Mouse (Mus musculus): Measurements from ENCODE around the gene Mtch1. TPM values are rescaled to one million over a fixed set of nuclear protein-coding genes. Genes with fewer than 3 reads are reported as not detected.

The Mtch1 gene
- polyA plus RNA-seq, 1 experiment from 2014 or later: 266 TPM

GRCm38 (mm10) chr17:29370984-29371723 is 23.4 kb upstream of the Mtch1 start:
- 5% methylated on average over 5 of the region's 5 CpGs for WGBS (ENCODE audit: insufficient replicate concordance)
- H3K4me1 ChIP-seq (ENCODE audit: control insufficient read depth, insufficient read depth, low read length): no peaks in the 10 kb centered on the region
- H3K27me3 ChIP-seq (ENCODE audit: control insufficient read depth, insufficient read depth, low read length): peaks cover 16% of the 10 kb centered on the region
- H3K9me3 ChIP-seq (replicated peaks; ENCODE audit: control insufficient read depth, low read length): no peaks in the 10 kb centered on the region
- H3K4me2 ChIP-seq: no peak overlapping the region
- H3K4me3 ChIP-seq (ENCODE audit: low read depth, low read length): no peak overlapping the region
- no peak; the same call in 1 of the 2 replicates for ATAC-seq (replicated peaks; ENCODE audit: insufficient number of reproducible peaks, low FRiP score, low TSS enrichment)
- no peak overlapping the region for H3K27ac ChIP-seq (ENCODE audit: low read depth, low read length)
- no peaks in the 10 kb centered on the region for H3K36me3 ChIP-seq (ENCODE audit: control insufficient read depth, insufficient read depth, low read length)
- H3K9ac ChIP-seq (ENCODE audit: low read depth, low read length): no peak overlapping the region

- Histone ChIP-seq H3K36me3 (ENCODE audit: control insufficient read depth, insufficient read depth, low read length) (no peaks in the 10 kb centered on the region), H3K9ac (ENCODE audit: low read depth, low read length) (no peak overlapping the region), H3K4me3 (ENCODE audit: low read depth, low read length) (no peak overlapping the region), H3K9me3 (replicated peaks; ENCODE audit: control insufficient read depth, low read length) (no peaks in the 10 kb centered on the region), H3K27me3 (ENCODE audit: control insufficient read depth, insufficient read depth, low read length) (peaks cover 16% of the 10 kb centered on the region), H3K27ac (ENCODE audit: low read depth, low read length) (no peak overlapping the region), H3K4me1 (ENCODE audit: control insufficient read depth, insufficient read depth, low read length) (no peaks in the 10 kb centered on the region), H3K4me2 (no peak overlapping the region)
- ATAC-seq (replicated peaks; ENCODE audit: insufficient number of reproducible peaks, low FRiP score, low TSS enrichment): no peak
- 22% methylated on average over 7 of the region's 7 CpGs for WGBS (ENCODE audit: insufficient replicate concordance)
These were observed 21.0 kb upstream of the Mtch1 start for GRCm38 (mm10) chr17:29368726-29369125.

GRCm38 (mm10) chr17:29365105-29365621 is 17.4 kb upstream of the Mtch1 start:
- Histone ChIP-seq H3K4me2 (no peak overlapping the region), H3K4me3 (ENCODE audit: low read depth, low read length) (no peak overlapping the region), H3K36me3 (ENCODE audit: control insufficient read depth, insufficient read depth, low read length) (no peaks in the 10 kb centered on the region), H3K27ac (ENCODE audit: low read depth, low read length) (no peak overlapping the region), H3K9ac (ENCODE audit: low read depth, low read length) (no peak overlapping the region), H3K27me3 (ENCODE audit: control insufficient read depth, insufficient read depth, low read length) (peaks cover 16% of the 10 kb centered on the region), H3K4me1 (ENCODE audit: control insufficient read depth, insufficient read depth, low read length) (no peaks in the 10 kb centered on the region), H3K9me3 (replicated peaks; ENCODE audit: control insufficient read depth, low read length) (no peaks in the 10 kb centered on the region)
- ATAC-seq (replicated peaks; ENCODE audit: insufficient number of reproducible peaks, low FRiP score, low TSS enrichment): no peak
- WGBS (ENCODE audit: insufficient replicate concordance): 80% methylated on average over 13 of the region's 13 CpGs

GRCm38 (mm10) chr17:29363109-29363508 is 15.4 kb upstream of the Mtch1 start:
- WGBS (ENCODE audit: insufficient replicate concordance): 75% methylated on average over 8 of the region's 8 CpGs
- no peak overlapping the region for H3K4me2 ChIP-seq
- H3K4me3 ChIP-seq (ENCODE audit: low read depth, low read length): no peak overlapping the region
- H3K4me1 ChIP-seq (ENCODE audit: control insufficient read depth, insufficient read depth, low read length): no peaks in the 10 kb centered on the region
- no peak overlapping the region for H3K27ac ChIP-seq (ENCODE audit: low read depth, low read length)
- peaks cover 11% of the 10 kb centered on the region for H3K27me3 ChIP-seq (ENCODE audit: control insufficient read depth, insufficient read depth, low read length)
- H3K36me3 ChIP-seq (ENCODE audit: control insufficient read depth, insufficient read depth, low read length): no peaks in the 10 kb centered on the region
- no peak overlapping the region for H3K9ac ChIP-seq (ENCODE audit: low read depth, low read length)
- no peaks in the 10 kb centered on the region for H3K9me3 ChIP-seq (replicated peaks; ENCODE audit: control insufficient read depth, low read length)
- no peak for ATAC-seq (replicated peaks; ENCODE audit: insufficient number of reproducible peaks, low FRiP score, low TSS enrichment)

GRCm38 (mm10) chr17:29361982-29362691 is 14.4 kb upstream of the Mtch1 start:
- H3K9me3 ChIP-seq (replicated peaks; ENCODE audit: control insufficient read depth, low read length): no peaks in the 10 kb centered on the region
- no peak overlapping the region for H3K9ac ChIP-seq (ENCODE audit: low read depth, low read length)
- H3K27ac ChIP-seq (ENCODE audit: low read depth, low read length): no peak overlapping the region
- no peak overlapping the region for H3K4me3 ChIP-seq (ENCODE audit: low read depth, low read length)
- peaks cover 2% of the 10 kb centered on the region for H3K4me1 ChIP-seq (ENCODE audit: control insufficient read depth, insufficient read depth, low read length)
- no peaks in the 10 kb centered on the region for H3K36me3 ChIP-seq (ENCODE audit: control insufficient read depth, insufficient read depth, low read length)
- ATAC-seq (replicated peaks; ENCODE audit: insufficient number of reproducible peaks, low FRiP score, low TSS enrichment): no peak
- WGBS (ENCODE audit: insufficient replicate concordance): 45% methylated on average over 8 of the region's 8 CpGs
- H3K4me2 ChIP-seq: no peak overlapping the region
- peaks cover 3% of the 10 kb centered on the region; the same call in 1 of the 2 replicates for H3K27me3 ChIP-seq (ENCODE audit: control insufficient read depth, insufficient read depth, low read length)

- Histone ChIP-seq H3K9ac (ENCODE audit: low read depth, low read length) (no peak within 1 kb of the TSS), H3K4me2 (peak within 1 kb of the TSS; percentile 12; the same call in 1 of the 2 replicates), H3K36me3 (ENCODE audit: control insufficient read depth, insufficient read depth, low read length) (no peaks in the 10 kb centered on the region), H3K27ac (ENCODE audit: low read depth, low read length) (no peak within 1 kb of the TSS), H3K4me1 (ENCODE audit: control insufficient read depth, insufficient read depth, low read length) (peaks cover 16% of the 10 kb centered on the region), H3K4me3 (ENCODE audit: low read depth, low read length) (no peak within 1 kb of the TSS), H3K9me3 (replicated peaks; ENCODE audit: control insufficient read depth, low read length) (no peaks in the 10 kb centered on the region), H3K27me3 (ENCODE audit: control insufficient read depth, insufficient read depth, low read length) (no peaks in the 10 kb centered on the region)
- 14% methylated on average over 5 of the region's 5 CpGs for WGBS (ENCODE audit: insufficient replicate concordance)
- no peak for ATAC-seq (replicated peaks; ENCODE audit: insufficient number of reproducible peaks, low FRiP score, low TSS enrichment)
These were observed 13.1 kb upstream of the Mtch1 start, which contains the start of gene Fgd2 for GRCm38 (mm10) chr17:29360761-29361221. Gene Fgd2, plus strand, starts transcription at chr17:29360914.

GRCm38 (mm10) chr17:29358928-29359327 is 11.2 kb upstream of the Mtch1 start:
- 57% methylated on average over 3 of the region's 3 CpGs for WGBS (ENCODE audit: insufficient replicate concordance)
- Histone ChIP-seq H3K27me3 (ENCODE audit: control insufficient read depth, insufficient read depth, low read length) (no peaks in the 10 kb centered on the region), H3K9me3 (replicated peaks; ENCODE audit: control insufficient read depth, low read length) (no peaks in the 10 kb centered on the region), H3K4me2 (no peak overlapping the region), H3K9ac (ENCODE audit: low read depth, low read length) (no peak overlapping the region), H3K27ac (ENCODE audit: low read depth, low read length) (no peak overlapping the region), H3K4me3 (ENCODE audit: low read depth, low read length) (no peak overlapping the region), H3K4me1 (ENCODE audit: control insufficient read depth, insufficient read depth, low read length) (peaks cover 24% of the 10 kb centered on the region), H3K36me3 (ENCODE audit: control insufficient read depth, insufficient read depth, low read length) (no peaks in the 10 kb centered on the region)
- ATAC-seq (replicated peaks; ENCODE audit: insufficient number of reproducible peaks, low FRiP score, low TSS enrichment): no peak

- Histone ChIP-seq H3K9ac (ENCODE audit: low read depth, low read length) (peak overlapping the region; percentile 72), H3K27me3 (ENCODE audit: control insufficient read depth, insufficient read depth, low read length) (no peaks in the 10 kb centered on the region), H3K9me3 (replicated peaks; ENCODE audit: control insufficient read depth, low read length) (no peaks in the 10 kb centered on the region), H3K36me3 (ENCODE audit: control insufficient read depth, insufficient read depth, low read length) (no peaks in the 10 kb centered on the region), H3K27ac (ENCODE audit: low read depth, low read length) (peak overlapping the region; percentile 98), H3K4me2 (peak overlapping the region; percentile 73), H3K4me1 (ENCODE audit: control insufficient read depth, insufficient read depth, low read length) (peaks cover 24% of the 10 kb centered on the region), H3K4me3 (ENCODE audit: low read depth, low read length) (peak overlapping the region; percentile 38)
- 12% methylated on average over 9 of the region's 9 CpGs for WGBS (ENCODE audit: insufficient replicate concordance)
- ATAC-seq (replicated peaks; ENCODE audit: insufficient number of reproducible peaks, low FRiP score, low TSS enrichment): peak; percentile 13; the same call in 1 of the 2 replicates
These were observed 9.1 kb upstream of the Mtch1 start for GRCm38 (mm10) chr17:29356882-29357281.
